Mouse (Mus musculus) heart, postnatal 0 days (tissue): ENCODE data around the gene Snx29.
"Not testable (repeated sequence)": the region's sequence is repeated elsewhere in the genome, so short reads cannot be mapped to it uniquely, and the experiment has no call there.

Experiments
- CTCF ChIP-seq: IDR thresholded peaks from 2 replicates; pipeline ENCODE4 v1.5.1; 2016; ENCODE audit warnings: antibody characterized with exemption, control low read depth, low read depth
- EP300 ChIP-seq: IDR thresholded peaks from 2 replicates; pipeline ENCODE4 v1.6.1; 2016; ENCODE audit warnings: antibody characterized with exemption, low read depth

GRCm38 (mm10) chr16:11511696-11512095, 189.0 kb downstream of the Snx29 start:
- not testable (repeated sequence) for TF ChIP-seq CTCF, EP300
